Mouse (Mus musculus) gastrocnemius, postnatal 25 days (tissue): ENCODE results near the gene Ccdc50. TPM values are rescaled to one million over a fixed set of nuclear protein-coding genes. Genes with fewer than 3 reads are reported as not detected.

ENCODE experiments used
- DNase-seq: peaks from one replicate; pipeline ENCODE4 v3.0.0; 2022
- long read RNA-seq, 2 experiments: library from polyadenylated mRNA; stranded (forward); transcript quantifications; one replicate each; pipeline ENCODE4 v2.0.0; 2021
- total RNA-seq, 2 experiments: library from RNA; stranded (reverse); gene quantifications; 1 replicate in 1 of 2; 2 replicates in 1 of 2; pipeline ENCODE4 v1.2.3; 2021

Gene Ccdc50
- total RNA-seq = 10 to 100 TPM; 51.8 to 71.9 TPM
- long read RNA-seq, experiment 1, full-length matches to known transcripts = 7 of 31 reads
- long read RNA-seq, experiment 1, partial matches to known transcripts = 12 of 31 reads
- long read RNA-seq, experiment 1, other reads (novel, unspliced or antisense) = 12 of 31 reads
- long read RNA-seq, experiment 2, full-length matches to known transcripts = 6 of 28 reads
- long read RNA-seq, experiment 2, partial matches to known transcripts = 15 of 28 reads
- long read RNA-seq, experiment 2, other reads (novel, unspliced or antisense) = 7 of 28 reads

- peak; percentile 81 for DNase-seq
These were observed at the start of gene Ccdc50 for GRCm38 (mm10) chr16:27388761-27389451. TSS of gene Ccdc50 (plus strand) at chr16:27388869.

GRCm38 (mm10) chr16:27347521-27347920 is 41.1 kb upstream of the Ccdc50 start:
- DNase-seq = no peak

GRCm38 (mm10) chr16:27348359-27348758 is 40.3 kb upstream of the Ccdc50 start:
- DNase-seq = no peak

GRCm38 (mm10) chr16:27349235-27349634 is 39.4 kb upstream of the Ccdc50 start:
- no peak for DNase-seq

GRCm38 (mm10) chr16:27349878-27350532 is 38.7 kb upstream of the Ccdc50 start:
- no peak for DNase-seq

- no peak for DNase-seq
These were observed 34.2 kb upstream of the Ccdc50 start for GRCm38 (mm10) chr16:27354464-27354863.

- DNase-seq = no peak
These were observed 28.6 kb upstream of the Ccdc50 start for GRCm38 (mm10) chr16:27360059-27360458.

- no peak for DNase-seq
These were observed 18.5 kb upstream of the Ccdc50 start, which contains the start of gene Uts2b for GRCm38 (mm10) chr16:27370191-27370590. TSS of gene Uts2b (minus strand) at chr16:27370239.

GRCm38 (mm10) chr16:27370700-27371099 is 18.0 kb upstream of the Ccdc50 start:
- DNase-seq = no peak

- no peak for DNase-seq
These were observed 14.5 kb upstream of the Ccdc50 start for GRCm38 (mm10) chr16:27374139-27374538.

- DNase-seq = no peak
These were observed 13.4 kb upstream of the Ccdc50 start for GRCm38 (mm10) chr16:27375318-27375717.

- DNase-seq = no peak
These were observed 12.1 kb upstream of the Ccdc50 start for GRCm38 (mm10) chr16:27376556-27376955.

GRCm38 (mm10) chr16:27382217-27382616 is 6.5 kb upstream of the Ccdc50 start:
- DNase-seq = no peak

GRCm38 (mm10) chr16:27384893-27385603 is 3.6 kb upstream of the Ccdc50 start:
- no peak for DNase-seq

- no peak for DNase-seq
These were observed 3.0 kb upstream of the Ccdc50 start for GRCm38 (mm10) chr16:27385649-27386048.

- no peak for DNase-seq
These were observed 1.7 kb upstream of the Ccdc50 start for GRCm38 (mm10) chr16:27386850-27387407.

GRCm38 (mm10) chr16:27387634-27388611 is 746 bp upstream of the Ccdc50 start:
- DNase-seq = no peak

- peak; percentile 18 for DNase-seq
These were observed 1.0 kb downstream of the Ccdc50 start for GRCm38 (mm10) chr16:27389534-27390282.

- DNase-seq = no peak
These were observed 1.6 kb downstream of the Ccdc50 start for GRCm38 (mm10) chr16:27390306-27390705.

- DNase-seq = no peak
These were observed 3.2 kb downstream of the Ccdc50 start for GRCm38 (mm10) chr16:27391845-27392244.
